Mouse (Mus musculus) lung, embryonic 14.5 days (tissue): ENCODE data around the gene Yod1. TPM values are rescaled to one million over a fixed set of nuclear protein-coding genes. Genes with fewer than 3 reads are reported as not detected.

Source experiments
- ATAC-seq: fragments of 200-750 bp; cut with Nextera tagmentation; 2 replicates; pipeline ENCODE4 v1.8.0; 2017; ENCODE audit warnings: mild to moderate bottlenecking, moderate TSS enrichment, moderate library complexity; ENCODE audit not compliant: insufficient read depth
- DNase-seq: peaks from one replicate; pipeline ENCODE4 v3.0.0-alpha.2; 2015
- H3K27ac ChIP-seq: fragments of 300-500 bp; sonication (generic); 2 replicates; pipeline ENCODE4 v1.5.1; 2014; ENCODE audit warnings: low read depth, mild to moderate bottlenecking, moderate library complexity
- H3K27me3 ChIP-seq: fragments of 300-500 bp; sonication (generic); 2 replicates; pipeline ENCODE4 v1.6.1; 2014; ENCODE audit warnings: low read length, control low read depth; ENCODE audit not compliant: insufficient read depth
- H3K36me3 ChIP-seq: fragments of 300-500 bp; sonication (generic); 2 replicates; pipeline ENCODE4 v1.6.1; 2014; ENCODE audit warnings: control low read depth; ENCODE audit not compliant: insufficient read depth
- H3K4me1 ChIP-seq: fragments of 300-500 bp; sonication (generic); 2 replicates; pipeline ENCODE4 v1.6.1; 2014; ENCODE audit warnings: antibody characterized with exemption, control low read depth; ENCODE audit not compliant: insufficient read depth
- H3K4me2 ChIP-seq: fragments of 300-500 bp; sonication (generic); 2 replicates; pipeline ENCODE4 v1.6.1; 2014; ENCODE audit warnings: mild to moderate bottlenecking
- H3K4me3 ChIP-seq: fragments of 300-500 bp; sonication (generic); 2 replicates; pipeline ENCODE4 v1.5.1; 2014; ENCODE audit warnings: low read depth, low read length
- H3K9ac ChIP-seq: fragments of 300-500 bp; sonication (generic); 2 replicates; pipeline ENCODE4 v1.6.1; 2014
- H3K9me3 ChIP-seq: fragments of 300-500 bp; sonication (generic); 2 replicates; pipeline ENCODE4 v1.6.1; 2016; ENCODE audit warnings: low read depth, low read length, control low read depth
- CTCF ChIP-seq: IDR thresholded peaks from 2 replicates; pipeline ENCODE4 v1.5.1; 2016; ENCODE audit warnings: antibody characterized with exemption, low read depth
- WGBS: fragments of 180-500 bp; shearing (Covaris S2); extraction: QIAGEN DNeasy Blood & Tissue Kit; methylation state at CpG from one replicate; pipeline ENCODE4 v1.1.7; 2014; 5-methylcytosine and 5-hydroxymethylcytosine counted together
- polyA plus RNA-seq: library from polyadenylated mRNA; unstranded; fragments of >200 nt; fragmentation: Nextera tagmentation; extraction: Ambion mirVana; gene quantifications from 2 replicates; pipeline ENCODE4 v1.2.1, GENCODE M21; 2014

The Yod1 gene
- 11.7 and 11.8 TPM in 2 replicates for polyA plus RNA-seq

- peak within 1 kb of the TSS; percentile 95 for H3K4me2 ChIP-seq
- WGBS, result under 1% methylated on average over 54 of the region's 54 CpGs
- no peak for TF ChIP-seq CTCF
- DNase-seq, result peak; percentile 94
- H3K4me3 ChIP-seq, result peak within 1 kb of the TSS; percentile 94
- peak within 1 kb of the TSS; percentile 84 for H3K27ac ChIP-seq
- H3K9ac ChIP-seq, result peak within 1 kb of the TSS; percentile 94
- no peaks in the 10 kb centered on the region for H3K9me3 ChIP-seq
- peaks cover 6% of the 10 kb centered on the region; the same call in 1 of the 2 replicates for H3K36me3 ChIP-seq
- ATAC-seq, result peak; percentile 80
- no peaks in the 10 kb centered on the region for H3K27me3 ChIP-seq
- H3K4me1 ChIP-seq, result peaks cover 4% of the 10 kb centered on the region; the same call in 1 of the 2 replicates
Observed at GRCm38 (mm10) chr1:130717291-130717871, at the start of gene Yod1. Gene Yod1 (plus strand): TSS chr1:130717327.

- no peak for TF ChIP-seq CTCF
- Histone ChIP-seq H3K27ac (no peak overlapping the region), H3K27me3 (no peaks in the 10 kb centered on the region), H3K9me3 (no peaks in the 10 kb centered on the region), H3K4me3 (no peak overlapping the region), H3K36me3 (no peaks in the 10 kb centered on the region), H3K4me2 (no peak overlapping the region), H3K4me1 (no peaks in the 10 kb centered on the region), H3K9ac (no peak overlapping the region)
- WGBS, result 85% methylated on average over 2 of the region's 2 CpGs
- ATAC-seq, result no peak
- DNase-seq, result no peak
Observed at GRCm38 (mm10) chr1:130678551-130678950, 38.6 kb upstream of the Yod1 start.

- H3K4me1 ChIP-seq, result no peaks in the 10 kb centered on the region
- no peak overlapping the region for H3K27ac ChIP-seq
- H3K4me3 ChIP-seq, result no peak overlapping the region
- TF ChIP-seq CTCF, result no peak
- no peak overlapping the region for H3K4me2 ChIP-seq
- no peaks in the 10 kb centered on the region for H3K36me3 ChIP-seq
- no peak for DNase-seq
- no peak overlapping the region for H3K9ac ChIP-seq
- H3K9me3 ChIP-seq, result no peaks in the 10 kb centered on the region
- no peak for ATAC-seq
- WGBS, result 64% methylated on average over 2 of the region's 2 CpGs
- H3K27me3 ChIP-seq, result no peaks in the 10 kb centered on the region
Observed at GRCm38 (mm10) chr1:130681075-130681474, 36.1 kb upstream of the Yod1 start.

- Histone ChIP-seq H3K4me1 (no peaks in the 10 kb centered on the region), H3K27me3 (no peaks in the 10 kb centered on the region), H3K9me3 (no peaks in the 10 kb centered on the region), H3K4me2 (no peak overlapping the region), H3K9ac (no peak overlapping the region), H3K36me3 (no peaks in the 10 kb centered on the region), H3K4me3 (no peak overlapping the region), H3K27ac (no peak overlapping the region)
- WGBS, result 76% methylated on average over 6 of the region's 6 CpGs
- DNase-seq (no peak), ATAC-seq (no peak)
- no peak for TF ChIP-seq CTCF
Observed at GRCm38 (mm10) chr1:130681656-130682413, 35.3 kb upstream of the Yod1 start.

- no peaks in the 10 kb centered on the region for H3K36me3 ChIP-seq
- no peak for ATAC-seq
- H3K27ac ChIP-seq, result no peak overlapping the region
- no peaks in the 10 kb centered on the region for H3K27me3 ChIP-seq
- no peak for DNase-seq
- H3K4me1 ChIP-seq, result no peaks in the 10 kb centered on the region
- WGBS, result 47% methylated on average over 1 of the region's 1 CpGs
- TF ChIP-seq CTCF, result no peak
- H3K9me3 ChIP-seq, result no peaks in the 10 kb centered on the region
- H3K4me2 ChIP-seq, result no peak overlapping the region
- no peak overlapping the region for H3K9ac ChIP-seq
- no peak overlapping the region for H3K4me3 ChIP-seq
Observed at GRCm38 (mm10) chr1:130683905-130684304, 33.2 kb upstream of the Yod1 start.

GRCm38 (mm10) chr1:130698601-130699000 is 18.5 kb upstream of the Yod1 start:
- H3K36me3 ChIP-seq, result peaks cover 53% of the 10 kb centered on the region
- no peak for TF ChIP-seq CTCF

GRCm38 (mm10) chr1:130699937-130700633 is 17.0 kb upstream of the Yod1 start:
- H3K4me1 ChIP-seq, result no peaks in the 10 kb centered on the region
- ATAC-seq, result no peak
- H3K9ac ChIP-seq, result no peak overlapping the region
- H3K9me3 ChIP-seq, result no peaks in the 10 kb centered on the region
- no peak for TF ChIP-seq CTCF
- H3K27ac ChIP-seq, result no peak overlapping the region
- WGBS, result 84% methylated on average over 10 of the region's 10 CpGs
- H3K36me3 ChIP-seq, result peaks cover 56% of the 10 kb centered on the region
- H3K4me2 ChIP-seq, result no peak overlapping the region
- H3K4me3 ChIP-seq, result no peak overlapping the region
- no peaks in the 10 kb centered on the region for H3K27me3 ChIP-seq
- no peak for DNase-seq

More at GRCm38 (mm10) chr1:130698601-130699000, 18.5 kb upstream of the Yod1 start:
- ATAC-seq, result no peak
- no peak for DNase-seq
- H3K27ac ChIP-seq, result no peak overlapping the region
- H3K4me2 ChIP-seq, result no peak overlapping the region
- no peaks in the 10 kb centered on the region for H3K27me3 ChIP-seq
- WGBS, result 91% methylated on average over 5 of the region's 5 CpGs
- H3K9ac ChIP-seq, result no peak overlapping the region
- H3K4me1 ChIP-seq, result no peaks in the 10 kb centered on the region
- H3K9me3 ChIP-seq, result no peaks in the 10 kb centered on the region
- no peak overlapping the region for H3K4me3 ChIP-seq
